Mouse (Mus musculus): ENCODE data around the gene Tdpoz1. TPM values are rescaled to one million over a fixed set of nuclear protein-coding genes. Genes with fewer than 3 reads are reported as not detected.
"Not testable (repeated sequence)": the region's sequence is repeated elsewhere in the genome, so short reads cannot be mapped to it uniquely, and the experiment has no call there.

The Tdpoz1 gene
- not detected in 2 replicates for polyA plus RNA-seq (2012; rRNA removed)

- H3K27ac ChIP-seq (ENCODE audit: insufficient read depth, low read length); H3K27me3 ChIP-seq (ENCODE audit: control insufficient read depth, insufficient read depth, low read length); DNase-seq (ENCODE audit: low read depth in 1 of 2, low spot score in 2 of 2); H3K36me3 ChIP-seq (ENCODE audit: control insufficient read depth, insufficient read depth, low read length); H3K4me3 ChIP-seq (ENCODE audit: extremely low read depth, insufficient read depth, insufficient read length); H3K4me1 ChIP-seq (ENCODE audit: control insufficient read depth, insufficient read depth, insufficient read length): not testable (repeated sequence)
- 86% methylated on average over 3 of the region's 4 CpGs for WGBS
Measured at GRCm38 (mm10) chr3:93676210-93676609, at the start of gene Tdpoz1. Gene Tdpoz1 (minus strand): TSS chr3:93676310.

GRCm38 (mm10) chr3:93708969-93709637, 33.0 kb upstream of the Tdpoz1 start:
- H3K4me1 ChIP-seq (ENCODE audit: control insufficient read depth, insufficient read depth, insufficient read length); DNase-seq (ENCODE audit: low read depth in 1 of 2, low spot score in 2 of 2): not testable (repeated sequence)
- WGBS, result 80% methylated on average over 2 of the region's 2 CpGs

GRCm38 (mm10) chr3:93692970-93693369, 16.9 kb upstream of the Tdpoz1 start, which contains the start of gene Gm37596:
Gene Gm37596 (minus strand): TSS chr3:93693070.
- not testable (repeated sequence) for H3K4me1 ChIP-seq (ENCODE audit: control insufficient read depth, insufficient read depth, insufficient read length); H3K27ac ChIP-seq (ENCODE audit: insufficient read depth, low read length); H3K4me3 ChIP-seq (ENCODE audit: extremely low read depth, insufficient read depth, insufficient read length); H3K36me3 ChIP-seq (ENCODE audit: control insufficient read depth, insufficient read depth, low read length); DNase-seq (ENCODE audit: low read depth in 1 of 2, low spot score in 2 of 2); H3K27me3 ChIP-seq (ENCODE audit: control insufficient read depth, insufficient read depth, low read length)
- 61% methylated on average over 1 of the region's 2 CpGs for WGBS

More at GRCm38 (mm10) chr3:93708969-93709637, 33.0 kb upstream of the Tdpoz1 start:
- H3K27me3 ChIP-seq (ENCODE audit: control insufficient read depth, insufficient read depth, low read length); H3K4me3 ChIP-seq (ENCODE audit: extremely low read depth, insufficient read depth, insufficient read length); H3K36me3 ChIP-seq (ENCODE audit: control insufficient read depth, insufficient read depth, low read length); H3K27ac ChIP-seq (ENCODE audit: insufficient read depth, low read length): not testable (repeated sequence)

- not testable (repeated sequence) for H3K27me3 ChIP-seq (ENCODE audit: control insufficient read depth, insufficient read depth, low read length); DNase-seq (ENCODE audit: low read depth in 1 of 2, low spot score in 2 of 2); H3K4me3 ChIP-seq (ENCODE audit: extremely low read depth, insufficient read depth, insufficient read length); H3K4me1 ChIP-seq (ENCODE audit: control insufficient read depth, insufficient read depth, insufficient read length); H3K36me3 ChIP-seq (ENCODE audit: control insufficient read depth, insufficient read depth, low read length); H3K27ac ChIP-seq (ENCODE audit: insufficient read depth, low read length)
- WGBS, result 75% methylated on average over 5 of the region's 6 CpGs
Measured at GRCm38 (mm10) chr3:93670805-93671503, 5.2 kb downstream of the Tdpoz1 start.

GRCm38 (mm10) chr3:93654260-93654659, 21.9 kb downstream of the Tdpoz1 start:
- no peak for DNase-seq (ENCODE audit: low read depth in 1 of 2, low spot score in 2 of 2)
- Histone ChIP-seq H3K27me3 (ENCODE audit: control insufficient read depth, insufficient read depth, low read length) (no peaks in the 10 kb centered on the region), H3K36me3 (ENCODE audit: control insufficient read depth, insufficient read depth, low read length) (no peaks in the 10 kb centered on the region), H3K4me3 (ENCODE audit: extremely low read depth, insufficient read depth, insufficient read length) (no peak overlapping the region), H3K27ac (ENCODE audit: insufficient read depth, low read length) (no peak overlapping the region), H3K4me1 (ENCODE audit: control insufficient read depth, insufficient read depth, insufficient read length) (no peaks in the 10 kb centered on the region)
- 76% methylated on average over 1 of the region's 1 CpGs for WGBS
- TF ChIP-seq CTCF (IDR thresholded peaks at IDR 0.05; ENCODE audit: extremely low read depth, insufficient read depth, insufficient read length, insufficient replicate concordance), result no peak
- TF ChIP-seq POLR2A (IDR thresholded peaks at IDR 0.05; ENCODE audit: low read depth, low read length), result no peak

DNA sequence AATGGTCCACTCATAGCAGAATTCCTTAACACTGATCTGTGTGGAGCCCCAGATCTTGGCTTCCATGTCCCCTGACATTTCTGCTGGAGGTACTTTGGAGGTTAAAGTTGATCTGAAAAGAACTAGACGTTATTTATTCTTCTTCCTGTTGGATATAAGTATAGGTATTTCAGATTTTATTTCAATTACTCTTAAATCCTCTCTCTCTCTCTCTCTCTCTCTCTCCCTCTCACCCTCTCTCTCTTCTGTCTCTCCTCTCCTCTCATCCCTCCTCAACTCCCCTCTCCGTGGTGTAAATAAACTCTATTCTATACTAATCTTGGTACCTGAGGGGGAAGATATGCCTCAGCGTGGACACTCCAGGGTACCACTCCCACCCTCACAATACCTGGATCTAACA, 23.5 kb downstream of the Tdpoz1 start, which contains the start of gene Tdpoz2:
Tdpoz2 (minus strand) TSS at position 101 of the 400 bp plus-strand sequence.
- no peaks in the 10 kb centered on the region for H3K27me3 ChIP-seq (ENCODE audit: control insufficient read depth, insufficient read depth, low read length)

GRCm38 (mm10) chr3:93630917-93631714, 45.0 kb downstream of the Tdpoz1 start:
- 84% methylated on average over 4 of the region's 4 CpGs for WGBS
- not testable (repeated sequence) for H3K4me3 ChIP-seq (ENCODE audit: extremely low read depth, insufficient read depth, insufficient read length); H3K27me3 ChIP-seq (ENCODE audit: control insufficient read depth, insufficient read depth, low read length); H3K4me1 ChIP-seq (ENCODE audit: control insufficient read depth, insufficient read depth, insufficient read length); H3K36me3 ChIP-seq (ENCODE audit: control insufficient read depth, insufficient read depth, low read length); DNase-seq (ENCODE audit: low read depth in 1 of 2, low spot score in 2 of 2); H3K27ac ChIP-seq (ENCODE audit: insufficient read depth, low read length)

More for the DNA sequence above, 23.5 kb downstream of the Tdpoz1 start, which contains the start of gene Tdpoz2:
- no peak within 1 kb of the TSS for H3K27ac ChIP-seq (ENCODE audit: insufficient read depth, low read length)
- DNase-seq (ENCODE audit: low read depth in 1 of 2, low spot score in 2 of 2), result no peak
- H3K4me3 ChIP-seq (ENCODE audit: extremely low read depth, insufficient read depth, insufficient read length), result no peak within 1 kb of the TSS
- no peaks in the 10 kb centered on the region for H3K36me3 ChIP-seq (ENCODE audit: control insufficient read depth, insufficient read depth, low read length)
- 77% methylated on average over 3 of the region's 3 CpGs for WGBS
- TF ChIP-seq POLR2A (IDR thresholded peaks at IDR 0.05; ENCODE audit: low read depth, low read length) (no peak), CTCF (IDR thresholded peaks at IDR 0.05; ENCODE audit: extremely low read depth, insufficient read depth, insufficient read length, insufficient replicate concordance) (no peak)
- H3K4me1 ChIP-seq (ENCODE audit: control insufficient read depth, insufficient read depth, insufficient read length), result no peaks in the 10 kb centered on the region

Other genes starting within 250 kb of the Tdpoz1 start
- gene Tchh, start 234.0 kb downstream of the Tdpoz1 start, polyA plus RNA-seq (2012; rRNA removed), result 0.01 TPM in 1 of 2 replicates, not detected in the other
- gene Tchhl1, start 207.6 kb downstream of the Tdpoz1 start, polyA plus RNA-seq (2012; rRNA removed), result not detected in 2 replicates
- gene S100a11, start 155.8 kb downstream of the Tdpoz1 start, polyA plus RNA-seq (2012; rRNA removed), result 69.2 and 72.5 TPM in 2 replicates
- 36.2 and 39.0 TPM in 2 replicates for gene S100a10, start 121.2 kb downstream of the Tdpoz1 start, polyA plus RNA-seq (2012; rRNA removed)
- not detected in 2 replicates for gene Tdpoz2, start 23.6 kb downstream of the Tdpoz1 start, polyA plus RNA-seq (2012; rRNA removed)
- not detected in 2 replicates for gene Gm37596, start 16.8 kb upstream of the Tdpoz1 start, polyA plus RNA-seq (2012; rRNA removed)
- gene Gm5773, start 96.7 kb upstream of the Tdpoz1 start, polyA plus RNA-seq (2012; rRNA removed), result not detected in 2 replicates
- gene Tdpoz4, start 120.1 kb upstream of the Tdpoz1 start, polyA plus RNA-seq (2012; rRNA removed), result not detected in 2 replicates
- gene Tdpoz3, start 149.7 kb upstream of the Tdpoz1 start, polyA plus RNA-seq (2012; rRNA removed), result not detected in 2 replicates

All from spleen, adult 2 months (tissue).